Mouse (Mus musculus) G1E (cell line): ENCODE measurements around the gene Slit2.

Source experiments
- CTCF ChIP-seq: IDR thresholded peaks from 2 replicates; pipeline ENCODE4 v1.5.1; 2012; ENCODE audit warnings: low read depth, low read length, inconsistent platforms, mixed read lengths
- GATA1 ChIP-seq: IDR thresholded peaks from 2 replicates; pipeline ENCODE4 v1.6.1; 2012; ENCODE audit warnings: borderline replicate concordance, low read length, inconsistent platforms, mixed read lengths
- GATA2 ChIP-seq: IDR thresholded peaks from 2 replicates; pipeline ENCODE4 v1.6.1; 2012; ENCODE audit warnings: low read depth, low read length, inconsistent platforms, borderline replicate concordance
- POLR2AphosphoS5 ChIP-seq: IDR thresholded peaks from 2 replicates; pipeline ENCODE4 v1.6.1; 2012; ENCODE audit warnings: low read depth, low read length, inconsistent platforms; ENCODE audit not compliant: insufficient replicate concordance
- TAL1 ChIP-seq: conservative IDR thresholded peaks from 2 replicates; pipeline ENCODE4 v1.6.1; 2012; ENCODE audit warnings: low read depth, low read length, inconsistent platforms, mixed read lengths

DNA sequence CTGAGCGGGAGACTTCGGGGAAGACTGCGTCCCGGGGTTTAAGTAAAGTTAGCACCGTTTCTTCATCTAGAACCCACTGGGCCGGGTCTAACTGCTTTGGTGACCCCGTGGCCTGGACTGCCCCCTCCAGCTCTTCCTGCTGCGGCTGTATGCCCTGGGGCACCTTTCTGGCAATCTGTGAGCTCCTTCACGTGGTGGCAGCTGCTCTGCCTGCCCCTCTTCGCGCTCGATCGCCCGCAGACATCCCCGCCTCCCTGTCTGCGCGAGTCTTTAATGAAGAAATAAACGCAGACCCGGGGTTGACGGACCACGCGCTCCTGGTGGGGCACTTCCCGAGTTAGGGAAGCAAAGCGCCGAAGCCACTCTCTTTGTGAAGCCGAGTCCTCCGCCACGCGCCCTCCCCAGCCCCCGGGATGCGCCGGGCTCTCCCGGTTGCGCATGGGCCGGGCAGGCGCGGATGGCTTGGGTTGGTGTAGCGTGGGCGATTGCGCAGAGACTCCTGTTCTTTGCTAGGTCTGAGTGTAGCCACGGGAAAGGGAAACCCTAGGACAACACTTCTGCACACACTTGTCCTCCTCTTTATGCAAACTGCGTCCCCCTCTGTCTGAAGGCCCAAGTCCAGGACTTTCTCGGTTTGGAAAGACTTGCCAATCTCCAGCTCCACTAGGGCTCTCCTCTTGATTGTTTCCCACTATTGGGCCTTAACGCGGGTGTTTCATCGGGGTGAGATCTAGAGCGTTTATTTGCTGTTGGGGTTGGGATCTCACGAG, 3.1 kb downstream of the Slit2 start:
- TF ChIP-seq CTCF (no peak), GATA1 (no peak), GATA2 (no peak), TAL1 (no peak), POLR2AphosphoS5 (no peak)
